In the genomic region with DNA sequence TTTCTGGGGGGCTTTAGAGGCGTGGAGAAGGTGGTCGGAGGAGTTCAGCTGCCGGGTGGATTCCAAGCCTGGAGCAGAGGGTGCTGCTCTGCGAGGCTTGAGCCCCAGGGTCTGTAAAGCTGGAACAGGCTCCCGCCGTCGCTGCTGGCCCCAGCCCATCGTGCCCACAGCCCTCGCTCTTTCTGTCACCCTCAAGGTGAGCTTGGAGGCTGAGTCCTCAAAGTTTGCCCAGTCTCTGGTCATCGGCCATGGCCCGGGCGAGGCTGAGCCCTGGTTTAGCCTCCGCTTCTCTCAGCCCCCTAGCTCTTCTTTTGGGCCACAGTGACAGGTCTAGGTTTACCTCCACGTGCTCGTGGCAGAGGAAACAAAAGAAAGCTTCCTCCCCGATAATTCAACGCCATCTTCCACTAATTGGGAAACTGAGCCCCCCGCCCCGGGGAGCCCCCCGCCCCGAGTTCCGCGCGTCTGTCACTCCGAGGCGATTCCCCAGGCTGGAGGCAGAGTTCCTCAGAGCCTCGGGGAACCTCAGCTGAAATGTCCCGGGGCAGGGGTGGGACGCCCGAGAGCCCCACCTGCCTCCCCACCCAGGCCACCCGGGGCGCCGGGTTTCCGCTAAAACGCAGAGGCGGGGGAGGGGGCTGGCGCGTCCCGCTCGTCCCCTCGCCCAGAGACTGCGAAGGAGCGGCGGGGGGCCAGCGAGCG, we compare ENCODE assay signal across 8 mouse cellular contexts.
DNase-seq lines count a peak whose midpoint lies in the region; ATAC-seq and TF ChIP-seq lines count a peak whose summit lies in the region.

No protein-coding gene starts in this region.

- DNase-seq in R1 (ENCODE audit: low read depth, low spot score): peak; percentile 28
- DNase-seq in embryonic facial prominence, embryonic 10.5 days (ENCODE audit: low spot score): peak; percentile 44
- DNase-seq in kidney, postnatal 25 days: peak; percentile 1 to 40
- peak; percentile 36 for DNase-seq in midbrain, embryonic 10.5 days (ENCODE audit: low spot score)
- DNase-seq in frontal cortex, postnatal 25 days (ENCODE audit: low spot score in 2 of 2): no peak

- no peak for TF ChIP-seq EP300 in ES-Bruce4 (IDR thresholded peaks at IDR 0.05; ENCODE audit: insufficient read depth, low read depth, low read length)

- no peaks in the 10 kb centered on the region for H3K36me3 ChIP-seq in ES-Bruce4 (ENCODE audit: control insufficient read depth, insufficient read depth, low read length, poor library complexity, severe bottlenecking)
- H3K36me3 ChIP-seq in embryonic facial prominence, embryonic 10.5 days (replicated peaks): no peaks in the 10 kb centered on the region
- no peaks in the 10 kb centered on the region for H3K36me3 ChIP-seq in heart, embryonic 14.5 days (ENCODE audit: control insufficient read depth, insufficient read depth, low read length)
- H3K36me3 ChIP-seq in midbrain, embryonic 10.5 days: no peaks in the 10 kb centered on the region
- no peaks in the 10 kb centered on the region for H3K36me3 ChIP-seq in stomach, embryonic 14.5 days (ENCODE audit: control insufficient read depth, insufficient read depth, low read length)

- peak overlapping the region; percentile 98 for H3K4me3 ChIP-seq in ES-Bruce4 (ENCODE audit: low read depth, low read length)
- peak overlapping the region; percentile 72 for H3K4me3 ChIP-seq in embryonic facial prominence, embryonic 10.5 days
- H3K4me3 ChIP-seq in heart, embryonic 14.5 days (ENCODE audit: control insufficient read depth in 1 of 2, insufficient read depth in 1 of 2, low read depth in 1 of 2, low read length in 2 of 2): peak overlapping the region; percentile 68 to 69
- H3K4me3 ChIP-seq in midbrain, embryonic 10.5 days: peak overlapping the region; percentile 73
- peak overlapping the region; percentile 56 for H3K4me3 ChIP-seq in stomach, embryonic 14.5 days (ENCODE audit: low read depth, low read length)

- no peak overlapping the region for H3K27ac ChIP-seq in ES-Bruce4 (ENCODE audit: insufficient read depth, low read length)
- H3K27ac ChIP-seq in embryonic facial prominence, embryonic 10.5 days (replicated peaks): peak overlapping the region; percentile 85
- H3K27ac ChIP-seq in heart, embryonic 14.5 days (replicated peaks in 1 of 2; ENCODE audit: control insufficient read depth in 1 of 2, insufficient read depth in 1 of 2, low read depth in 2 of 2, low read length in 2 of 2): no peak overlapping the region
- H3K27ac ChIP-seq in midbrain, embryonic 10.5 days (replicated peaks): peak overlapping the region; percentile 87
- no peak overlapping the region; the same call in 1 of the 2 replicates for H3K27ac ChIP-seq in stomach, embryonic 14.5 days (ENCODE audit: low read length)

- H3K9me3 ChIP-seq in ES-Bruce4 (replicated peaks; ENCODE audit: control insufficient read depth, insufficient read depth, low read length, poor library complexity, severe bottlenecking): no peaks in the 10 kb centered on the region
- H3K9me3 ChIP-seq in embryonic facial prominence, embryonic 10.5 days: no peaks in the 10 kb centered on the region
- no peaks in the 10 kb centered on the region for H3K9me3 ChIP-seq in heart, embryonic 14.5 days (ENCODE audit: control insufficient read depth, low read length)
- H3K9me3 ChIP-seq in midbrain, embryonic 10.5 days (replicated peaks): no peaks in the 10 kb centered on the region; the same call in 1 of the 2 replicates
- H3K9me3 ChIP-seq in stomach, embryonic 14.5 days (ENCODE audit: control insufficient read depth, low read depth, low read length): no peaks in the 10 kb centered on the region

- TF ChIP-seq POLR2A in ES-Bruce4 (IDR thresholded peaks at IDR 0.05; ENCODE audit: insufficient read depth, low read length): no peak

- WGBS in embryonic facial prominence, embryonic 10.5 days: 15% methylated on average over 46 of the region's 46 CpGs
- 19% methylated on average over 46 of the region's 46 CpGs for WGBS in heart, embryonic 14.5 days
- 18% methylated on average over 46 of the region's 46 CpGs for WGBS in midbrain, embryonic 10.5 days
- WGBS in stomach, embryonic 14.5 days: 16% methylated on average over 41 of the region's 46 CpGs

- no peaks in the 10 kb centered on the region for H3K27me3 ChIP-seq in ES-Bruce4 (ENCODE audit: control insufficient read depth, insufficient read depth, low read length, poor library complexity, severe bottlenecking)
- H3K27me3 ChIP-seq in embryonic facial prominence, embryonic 10.5 days (replicated peaks; ENCODE audit: low read depth, poor library complexity, severe bottlenecking): peaks cover 4% of the 10 kb centered on the region; the same call in 1 of the 2 replicates
- no peaks in the 10 kb centered on the region for H3K27me3 ChIP-seq in heart, embryonic 14.5 days (ENCODE audit: control insufficient read depth, insufficient read depth, low read length)
- H3K27me3 ChIP-seq in midbrain, embryonic 10.5 days (ENCODE audit: low read depth, poor library complexity, severe bottlenecking): no peaks in the 10 kb centered on the region
- no peaks in the 10 kb centered on the region for H3K27me3 ChIP-seq in stomach, embryonic 14.5 days (ENCODE audit: control insufficient read depth, insufficient read depth, low read length)

- 0 out of 2 replicates have a peak, but pooled peaks have one; percentile 2 for ATAC-seq in heart, embryonic 14.5 days (ENCODE audit: insufficient number of reproducible peaks, insufficient read depth, low FRiP score, low read depth)
- peak; percentile 51; the same call in 1 of the 2 replicates for ATAC-seq in stomach, embryonic 14.5 days (ENCODE audit: insufficient number of reproducible peaks, insufficient read depth, low FRiP score, low read depth)

- H3K4me2 ChIP-seq in heart, embryonic 14.5 days (ENCODE audit: low read length): peak overlapping the region; percentile 76
- H3K4me2 ChIP-seq in stomach, embryonic 14.5 days (replicated peaks; ENCODE audit: low read depth, low read length): peak overlapping the region; percentile 57

- H3K4me1 ChIP-seq in ES-Bruce4 (ENCODE audit: control insufficient read depth, insufficient read depth, low read length): no peaks in the 10 kb centered on the region
- 0 out of 2 replicates have a peak, but pooled peaks cover 5% of the 10 kb centered on the region for H3K4me1 ChIP-seq in embryonic facial prominence, embryonic 10.5 days
- no peaks in the 10 kb centered on the region for H3K4me1 ChIP-seq in heart, embryonic 14.5 days (ENCODE audit: control insufficient read depth in 2 of 2, insufficient read depth in 2 of 2, low read length in 2 of 2)
- H3K4me1 ChIP-seq in midbrain, embryonic 10.5 days: peaks cover 10% of the 10 kb centered on the region
- no peaks in the 10 kb centered on the region for H3K4me1 ChIP-seq in stomach, embryonic 14.5 days (ENCODE audit: control insufficient read depth, insufficient read depth, low read length)

- TF ChIP-seq CTCF in ES-Bruce4 (IDR thresholded peaks at IDR 0.05; ENCODE audit: low read depth, low read length): no peak

- peak overlapping the region; percentile 95 for H3K9ac ChIP-seq in ES-Bruce4 (ENCODE audit: low read depth, poor library complexity, severe bottlenecking)
- H3K9ac ChIP-seq in heart, embryonic 14.5 days (ENCODE audit: low read length): peak overlapping the region; percentile 79
- H3K9ac ChIP-seq in stomach, embryonic 14.5 days (replicated peaks; ENCODE audit: low read depth, low read length): peak overlapping the region; percentile 55

Comparison
In these comparisons a context has a peak if more than half of its experiments do, and no peak if none do; other contexts are left out.
1. H3K27ac ChIP-seq: peak in embryonic facial prominence, embryonic 10.5 days (single experiment) and midbrain, embryonic 10.5 days (single experiment); none in ES-Bruce4 (single experiment), heart, embryonic 14.5 days (0 of 2) and stomach, embryonic 14.5 days (single experiment).
2. DNase-seq: peak in R1 (single experiment), embryonic facial prominence, embryonic 10.5 days (single experiment), kidney, postnatal 25 days (2 of 2) and midbrain, embryonic 10.5 days (single experiment); none in frontal cortex, postnatal 25 days (0 of 2).
3. Peak in every context shown above with its lines, with median percentiles within 50 percentile points of each other: H3K4me3 ChIP-seq and H3K9ac ChIP-seq.